Mouse (Mus musculus): ENCODE data around the gene Zmym1. TPM values are rescaled to one million over a fixed set of nuclear protein-coding genes. Genes with fewer than 3 reads are reported as not detected.
"Not testable (repeated sequence)": the region's sequence is repeated elsewhere in the genome, so short reads cannot be mapped to it uniquely, and the experiment has no call there.

The Zmym1 gene
- polyA plus RNA-seq, 1 experiment from 2014 or later = 38.2 TPM

GRCm38 (mm10) chr4:127021151-127021945 is 39.6 kb downstream of the Zmym1 start, which contains the start of gene Sfpq:
Gene Sfpq (plus strand): TSS chr4:127021324.
- peak; percentile 100 for DNase-seq
- peak within 1 kb of the TSS; percentile 100 for H3K4me3 ChIP-seq (replicated peaks; ENCODE audit: low read depth, low read length)
- WGBS = under 1% methylated on average over 79 of the region's 87 CpGs
- H3K36me3 ChIP-seq (ENCODE audit: control insufficient read depth, insufficient read depth, low read length) = peaks cover 34% of the 10 kb centered on the region
- H3K9me3 ChIP-seq (ENCODE audit: control insufficient read depth, low read length) = no peaks in the 10 kb centered on the region
- H3K4me1 ChIP-seq (ENCODE audit: control insufficient read depth, insufficient read depth, low read length) = peaks cover 24% of the 10 kb centered on the region
- H3K27me3 ChIP-seq (ENCODE audit: control insufficient read depth, insufficient read depth, low read length) = no peaks in the 10 kb centered on the region
- peak within 1 kb of the TSS; percentile 100 for H3K9ac ChIP-seq (replicated peaks; ENCODE audit: low read length)
- H3K27ac ChIP-seq (replicated peaks; ENCODE audit: low read depth, low read length) = peak within 1 kb of the TSS; percentile 98
- H3K4me2 ChIP-seq (ENCODE audit: low read length) = peak within 1 kb of the TSS; percentile 92
- ATAC-seq (ENCODE audit: low FRiP score, low TSS enrichment) = peak; percentile 96

GRCm38 (mm10) chr4:127020411-127021150 is 40.4 kb downstream of the Zmym1 start:
- Histone ChIP-seq H3K9ac (replicated peaks; ENCODE audit: low read length) (no peak overlapping the region), H3K36me3 (ENCODE audit: control insufficient read depth, insufficient read depth, low read length) (peaks cover 26% of the 10 kb centered on the region), H3K27me3 (ENCODE audit: control insufficient read depth, insufficient read depth, low read length) (no peaks in the 10 kb centered on the region), H3K27ac (replicated peaks; ENCODE audit: low read depth, low read length) (no peak overlapping the region; the same call in 1 of the 2 replicates), H3K4me3 (replicated peaks; ENCODE audit: low read depth, low read length) (peak overlapping the region; percentile 25), H3K4me2 (ENCODE audit: low read length) (peak overlapping the region; percentile 53), H3K9me3 (ENCODE audit: control insufficient read depth, low read length) (no peaks in the 10 kb centered on the region), H3K4me1 (ENCODE audit: control insufficient read depth, insufficient read depth, low read length) (peaks cover 18% of the 10 kb centered on the region)
- DNase-seq = no peak
- ATAC-seq (ENCODE audit: low FRiP score, low TSS enrichment) = no peak
- WGBS = 14% methylated on average over 13 of the region's 13 CpGs

- Histone ChIP-seq H3K4me1 (ENCODE audit: control insufficient read depth, insufficient read depth, low read length) (peaks cover 4% of the 10 kb centered on the region; the same call in 1 of the 2 replicates), H3K4me2 (ENCODE audit: low read length) (no peak overlapping the region), H3K9me3 (ENCODE audit: control insufficient read depth, low read length) (no peaks in the 10 kb centered on the region)
These were observed 44.6 kb downstream of the Zmym1 start for GRCm38 (mm10) chr4:127016366-127016765.

GRCm38 (mm10) chr4:127015294-127015993 is 45.5 kb downstream of the Zmym1 start:
- H3K36me3 ChIP-seq (ENCODE audit: control insufficient read depth, insufficient read depth, low read length); H3K9ac ChIP-seq (replicated peaks; ENCODE audit: low read length); H3K4me1 ChIP-seq (ENCODE audit: control insufficient read depth, insufficient read depth, low read length); H3K27me3 ChIP-seq (ENCODE audit: control insufficient read depth, insufficient read depth, low read length); H3K9me3 ChIP-seq (ENCODE audit: control insufficient read depth, low read length): not testable (repeated sequence)
- WGBS = 10% methylated on average over 14 of the region's 26 CpGs
- DNase-seq (peak; percentile 92), ATAC-seq (ENCODE audit: low FRiP score, low TSS enrichment) (peak; percentile 83)
- H3K4me3 ChIP-seq (replicated peaks; ENCODE audit: low read depth, low read length) = peak overlapping the region; percentile 29
- peak overlapping the region; percentile 63; the same call in 1 of the 2 replicates for H3K27ac ChIP-seq (replicated peaks; ENCODE audit: low read depth, low read length)
- peak overlapping the region; percentile 40 for H3K4me2 ChIP-seq (ENCODE audit: low read length)

More at GRCm38 (mm10) chr4:127016366-127016765, 44.6 kb downstream of the Zmym1 start:
- Histone ChIP-seq H3K4me3 (replicated peaks; ENCODE audit: low read depth, low read length) (no peak overlapping the region), H3K27me3 (ENCODE audit: control insufficient read depth, insufficient read depth, low read length) (no peaks in the 10 kb centered on the region), H3K27ac (replicated peaks; ENCODE audit: low read depth, low read length) (no peak overlapping the region), H3K36me3 (ENCODE audit: control insufficient read depth, insufficient read depth, low read length) (no peaks in the 10 kb centered on the region), H3K9ac (replicated peaks; ENCODE audit: low read length) (no peak overlapping the region)
- 81% methylated on average over 4 of the region's 4 CpGs for WGBS
- DNase-seq (no peak), ATAC-seq (ENCODE audit: low FRiP score, low TSS enrichment) (no peak)

- peaks cover 24% of the 10 kb centered on the region for H3K4me1 ChIP-seq (ENCODE audit: control insufficient read depth, insufficient read depth, low read length)
- ATAC-seq (ENCODE audit: low FRiP score, low TSS enrichment) (peak; percentile 85), DNase-seq (peak; percentile 92)
- H3K27ac ChIP-seq (replicated peaks; ENCODE audit: low read depth, low read length) = peak overlapping the region; percentile 88
- no peaks in the 10 kb centered on the region for H3K27me3 ChIP-seq (ENCODE audit: control insufficient read depth, insufficient read depth, low read length)
- H3K4me3 ChIP-seq (replicated peaks; ENCODE audit: low read depth, low read length) = peak overlapping the region; percentile 20
- WGBS = 15% methylated on average over 25 of the region's 25 CpGs
- H3K36me3 ChIP-seq (ENCODE audit: control insufficient read depth, insufficient read depth, low read length) = no peaks in the 10 kb centered on the region
- peak overlapping the region; percentile 38 for H3K9ac ChIP-seq (replicated peaks; ENCODE audit: low read length)
- no peaks in the 10 kb centered on the region for H3K9me3 ChIP-seq (ENCODE audit: control insufficient read depth, low read length)
- H3K4me2 ChIP-seq (ENCODE audit: low read length) = peak overlapping the region; percentile 46
These were observed 55.6 kb downstream of the Zmym1 start for GRCm38 (mm10) chr4:127005113-127005936.

GRCm38 (mm10) chr4:127004384-127004783 is 56.6 kb downstream of the Zmym1 start:
- ATAC-seq (ENCODE audit: low FRiP score, low TSS enrichment) (no peak), DNase-seq (no peak)
- Histone ChIP-seq H3K4me2 (ENCODE audit: low read length) (peak overlapping the region; percentile 46), H3K4me1 (ENCODE audit: control insufficient read depth, insufficient read depth, low read length) (peaks cover 25% of the 10 kb centered on the region), H3K27me3 (ENCODE audit: control insufficient read depth, insufficient read depth, low read length) (no peaks in the 10 kb centered on the region), H3K9ac (replicated peaks; ENCODE audit: low read length) (peak overlapping the region; percentile 38; the same call in 1 of the 2 replicates), H3K27ac (replicated peaks; ENCODE audit: low read depth, low read length) (peak overlapping the region; percentile 88), H3K36me3 (ENCODE audit: control insufficient read depth, insufficient read depth, low read length) (no peaks in the 10 kb centered on the region), H3K9me3 (ENCODE audit: control insufficient read depth, low read length) (no peaks in the 10 kb centered on the region), H3K4me3 (replicated peaks; ENCODE audit: low read depth, low read length) (no peak overlapping the region)
- 84% methylated on average over 3 of the region's 3 CpGs for WGBS

GRCm38 (mm10) chr4:127000601-127001105 is 60.3 kb downstream of the Zmym1 start:
- WGBS = 29% methylated on average over 8 of the region's 8 CpGs
- Histone ChIP-seq H3K4me2 (ENCODE audit: low read length) (peak overlapping the region; percentile 38), H3K27ac (replicated peaks; ENCODE audit: low read depth, low read length) (peak overlapping the region; percentile 70), H3K4me1 (ENCODE audit: control insufficient read depth, insufficient read depth, low read length) (peaks cover 21% of the 10 kb centered on the region), H3K27me3 (ENCODE audit: control insufficient read depth, insufficient read depth, low read length) (no peaks in the 10 kb centered on the region), H3K9ac (replicated peaks; ENCODE audit: low read length) (no peak overlapping the region), H3K36me3 (ENCODE audit: control insufficient read depth, insufficient read depth, low read length) (no peaks in the 10 kb centered on the region), H3K9me3 (ENCODE audit: control insufficient read depth, low read length) (no peaks in the 10 kb centered on the region), H3K4me3 (replicated peaks; ENCODE audit: low read depth, low read length) (no peak overlapping the region)
- ATAC-seq (ENCODE audit: low FRiP score, low TSS enrichment) (peak; percentile 24; the same call in 1 of the 2 replicates), DNase-seq (peak; percentile 74)
